Mouse (Mus musculus) embryo, embryonic 11.5 days (tissue): ENCODE data around the gene Tbc1d8b.
A peak's percentile ranks its signal among the peaks of the same experiment; 100 is the strongest.
"Not testable (repeated sequence)": the region's sequence is repeated elsewhere in the genome, so short reads cannot be mapped to it uniquely, and the experiment has no call there.

Experiments
- DNase-seq: peaks from one replicate; pipeline ENCODE4 v3.0.0-alpha.2; 2012; ENCODE audit warnings: low read depth, low spot score

Gene Tbc1d8b

DNA sequence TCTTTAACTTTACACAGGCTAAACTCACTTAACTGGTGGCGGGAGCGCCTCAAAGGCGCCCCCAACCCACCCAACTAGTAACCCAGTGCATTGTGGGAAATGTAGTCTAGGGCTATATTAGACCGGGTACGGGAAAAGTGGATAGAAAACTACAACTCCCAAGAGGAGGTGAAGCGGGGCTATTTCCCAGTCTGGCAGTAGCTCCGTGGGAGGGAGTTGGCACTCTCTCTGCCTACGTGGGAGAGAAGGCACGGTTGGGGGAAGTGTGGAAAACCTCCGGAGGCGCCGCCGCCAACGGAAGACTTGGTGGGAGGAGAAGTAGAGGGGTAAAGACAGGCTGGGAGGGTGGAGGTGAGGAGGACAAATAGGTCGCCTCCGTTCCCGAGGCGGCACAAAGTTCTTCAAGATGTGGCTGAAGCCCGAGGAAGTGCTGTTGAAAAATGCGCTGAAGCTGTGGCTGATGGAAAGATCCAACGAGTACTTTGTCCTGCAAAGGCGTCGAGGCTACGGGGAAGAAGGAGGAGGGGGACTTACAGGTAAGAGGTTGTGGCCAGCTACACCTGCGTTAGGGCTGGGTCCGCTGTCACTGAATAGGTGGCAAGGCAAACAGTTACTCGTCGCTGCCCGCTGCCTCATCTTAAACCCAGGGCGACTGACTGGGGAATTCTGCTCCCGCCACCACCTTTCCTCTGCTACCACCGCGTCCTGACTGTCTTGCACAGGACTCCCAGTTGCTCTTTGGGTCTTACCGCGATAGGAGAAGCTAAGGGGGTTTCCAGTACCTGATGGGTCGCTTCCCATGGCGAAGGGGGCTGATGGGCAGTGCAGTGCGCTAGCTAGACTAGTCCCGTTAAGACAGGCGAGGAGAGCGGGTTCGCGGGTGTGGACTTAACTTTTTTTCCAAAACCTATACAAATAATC, at the start of gene Tbc1d8b:
Gene Tbc1d8b, plus strand, starts transcription at position 222 of the 921 bp plus-strand sequence.
- peak; percentile 69 for DNase-seq

DNA sequence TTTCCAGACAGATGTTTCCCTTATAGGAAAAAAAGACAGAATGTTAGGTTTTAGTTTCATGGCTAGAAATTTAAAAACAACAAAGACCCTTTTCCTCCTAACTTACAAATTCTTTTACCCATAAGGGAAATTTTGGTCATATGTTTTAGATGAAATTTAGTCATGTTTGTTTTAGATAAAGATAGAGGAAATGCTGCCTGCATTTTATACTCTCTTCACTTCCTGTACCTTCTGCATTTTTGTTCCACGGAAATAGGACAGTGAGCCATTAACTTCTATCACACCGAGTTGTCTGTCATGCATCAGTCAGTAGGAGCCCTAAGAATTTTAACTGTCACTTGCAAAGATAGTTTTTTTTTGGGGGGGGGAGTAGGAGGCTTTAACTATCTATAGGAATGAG, 45.1 kb upstream of the Tbc1d8b start:
- no peak for DNase-seq

DNA sequence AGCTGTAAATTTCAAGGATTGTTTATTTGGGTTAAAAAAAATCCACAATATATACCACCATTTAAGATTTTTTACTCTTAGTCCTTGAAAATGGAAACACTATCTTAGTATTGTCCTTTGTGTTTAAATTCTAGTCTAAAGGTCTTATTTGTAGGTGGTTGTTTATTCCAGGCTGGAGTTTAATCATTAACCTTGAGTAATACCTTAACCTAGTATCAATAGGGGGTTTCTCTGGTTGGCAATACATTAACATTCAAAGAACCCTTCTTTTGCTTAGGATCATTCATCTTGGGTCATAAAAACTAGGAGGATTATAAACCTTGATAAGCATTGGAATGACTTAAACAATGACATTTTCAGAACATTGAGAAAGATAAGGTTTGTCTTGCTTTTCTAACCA, 44.4 kb upstream of the Tbc1d8b start:
- DNase-seq = no peak

DNA sequence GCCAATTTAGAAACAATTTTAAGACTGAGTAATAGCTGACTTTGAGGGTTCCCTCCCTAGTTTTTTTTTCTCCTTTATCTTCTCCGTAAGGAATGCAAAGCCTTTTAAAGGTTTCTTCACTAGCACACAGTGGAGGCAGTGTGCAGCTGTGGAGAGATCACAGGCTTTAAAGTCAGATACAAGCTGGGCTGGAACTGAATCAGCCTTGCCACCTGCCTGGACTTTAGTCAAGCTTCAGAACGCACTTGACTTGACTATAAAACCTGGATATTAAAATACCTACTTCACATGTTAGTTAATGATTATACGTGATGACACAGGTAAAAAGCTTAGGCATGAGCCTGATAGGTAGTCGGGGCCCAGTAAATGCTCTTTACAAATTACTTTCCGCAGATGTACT, 32.6 kb upstream of the Tbc1d8b start:
- DNase-seq = no peak

DNA sequence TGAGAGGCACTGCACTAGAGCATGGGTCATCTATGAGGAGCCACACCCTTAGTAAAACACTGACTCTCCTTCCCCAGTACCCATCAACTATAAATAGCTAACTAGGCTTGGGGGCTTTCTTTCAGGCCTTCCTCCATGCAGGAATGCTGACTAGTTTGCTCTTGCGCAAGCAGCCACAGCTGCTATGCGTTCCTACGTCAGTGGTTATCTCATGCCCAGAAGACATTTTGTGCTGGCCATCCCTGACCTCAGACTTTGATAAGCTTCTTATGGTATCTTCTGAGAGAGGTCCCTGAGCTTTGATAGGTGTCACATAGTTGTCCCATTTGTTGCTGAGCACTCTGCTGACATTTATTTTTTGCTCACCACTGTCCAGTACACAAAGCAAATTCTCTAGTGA, 31.5 kb upstream of the Tbc1d8b start:
- no peak for DNase-seq

DNA sequence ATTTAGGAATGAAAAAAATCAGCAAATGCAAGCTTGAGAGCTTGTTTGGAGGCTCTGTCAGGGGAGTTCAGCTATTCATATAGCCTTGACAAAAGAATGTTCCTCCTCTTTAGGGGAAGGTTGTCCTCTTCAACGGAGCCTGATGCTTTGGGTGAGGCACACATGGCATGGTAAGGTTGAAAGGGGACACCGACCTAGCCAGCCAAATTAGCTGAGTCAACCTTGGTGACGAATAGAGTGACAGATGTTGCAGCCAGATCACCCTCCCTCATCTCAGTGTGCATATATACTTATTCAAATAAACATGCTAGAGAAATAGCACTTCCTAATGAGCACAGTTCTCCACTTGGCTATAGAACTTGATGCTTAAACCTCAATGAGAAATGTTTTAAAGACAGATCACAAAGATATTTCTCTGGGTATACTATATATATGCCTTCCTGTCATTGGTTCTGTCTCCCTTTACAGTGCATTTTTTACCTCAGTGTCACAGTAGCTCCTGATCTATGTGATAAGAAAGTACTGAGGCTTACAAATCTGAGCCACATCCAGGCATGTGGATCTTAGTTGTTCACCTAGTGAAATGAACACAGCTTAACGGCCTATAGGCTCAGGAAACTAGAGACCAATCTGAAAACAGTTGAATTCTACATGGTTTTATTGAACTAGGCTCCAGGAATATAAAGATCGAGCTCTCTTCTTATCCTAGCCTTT, 30.3 kb upstream of the Tbc1d8b start:
- DNase-seq = no peak

DNA sequence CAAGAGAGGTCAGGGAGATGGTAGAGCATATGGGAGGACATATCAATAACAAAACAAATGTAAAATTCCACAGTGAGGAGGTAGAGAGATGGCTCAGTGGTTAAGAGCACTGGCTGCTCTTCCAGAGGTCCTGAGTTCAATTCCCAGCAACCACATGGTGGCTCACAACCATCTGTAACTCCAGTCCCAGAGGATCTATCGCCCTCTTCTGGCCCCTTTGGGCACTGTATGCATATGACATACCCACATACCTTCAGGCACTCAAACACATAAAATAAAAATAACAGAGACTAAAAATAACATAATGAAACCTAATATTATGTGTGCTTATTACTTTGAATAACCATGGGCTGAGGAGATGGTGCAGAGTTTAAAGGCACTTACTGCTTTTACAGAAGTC, 22.7 kb upstream of the Tbc1d8b start:
- DNase-seq = no peak

DNA sequence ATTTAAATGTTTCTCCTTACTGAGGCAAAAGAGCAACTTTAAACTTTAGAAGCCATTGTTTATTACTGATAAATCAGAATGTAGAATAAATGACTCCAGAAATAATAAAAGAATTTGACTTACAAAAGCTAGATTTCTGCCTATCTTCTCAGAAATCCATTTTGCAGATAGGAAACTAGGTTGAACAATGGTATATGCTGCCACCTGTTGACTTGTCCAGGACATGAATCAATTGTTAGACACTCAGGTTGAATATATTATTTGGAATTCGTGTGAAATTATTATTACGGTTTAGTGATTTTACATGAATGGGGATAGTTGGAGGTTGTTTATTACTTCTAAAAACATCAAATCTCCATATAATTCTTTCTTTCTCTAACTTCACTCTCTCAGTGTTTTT, 19.0 kb upstream of the Tbc1d8b start:
- DNase-seq = no peak

DNA sequence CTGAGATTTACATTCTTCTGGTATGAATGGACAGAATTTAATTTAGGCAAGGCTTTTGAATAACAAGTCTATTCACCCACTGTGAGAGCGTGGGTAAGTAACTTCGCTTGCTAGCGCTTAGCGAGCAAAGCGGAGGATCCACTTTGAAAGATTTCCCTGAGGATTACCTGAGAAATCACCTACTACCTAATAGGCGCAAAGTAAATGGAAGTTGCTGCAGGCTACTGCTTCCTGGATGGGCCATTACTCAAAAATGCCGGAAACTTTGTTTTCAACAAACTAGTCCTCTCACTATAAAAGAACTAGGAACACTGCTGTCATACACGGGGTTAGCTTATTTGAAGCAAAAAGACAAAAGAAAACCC, 404 bp upstream of the Tbc1d8b start:
- DNase-seq = peak; percentile 1

DNA sequence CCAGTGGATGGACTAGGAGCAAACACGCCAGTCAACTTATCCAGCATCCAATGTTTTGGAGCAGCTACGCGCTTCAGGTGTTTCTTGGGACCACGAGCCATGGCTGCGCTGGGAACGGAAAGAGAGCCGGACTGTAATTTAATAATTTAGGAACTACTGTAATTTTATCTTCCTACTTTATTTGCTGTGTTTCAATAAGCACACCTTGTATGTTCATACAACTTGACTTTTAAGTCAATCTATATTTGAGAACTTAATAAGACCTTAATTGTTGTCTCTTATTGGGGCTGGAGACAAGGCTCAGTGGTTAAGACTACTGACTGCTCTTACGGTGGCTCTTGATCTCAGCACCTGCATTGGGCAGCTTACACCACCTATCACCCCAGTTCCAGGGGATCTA, 29.6 kb downstream of the Tbc1d8b start, which contains the start of gene Gm15013:
Gene Gm15013, minus strand, starts transcription at position 101 of the 400 bp plus-strand sequence.
- DNase-seq = no peak

DNA sequence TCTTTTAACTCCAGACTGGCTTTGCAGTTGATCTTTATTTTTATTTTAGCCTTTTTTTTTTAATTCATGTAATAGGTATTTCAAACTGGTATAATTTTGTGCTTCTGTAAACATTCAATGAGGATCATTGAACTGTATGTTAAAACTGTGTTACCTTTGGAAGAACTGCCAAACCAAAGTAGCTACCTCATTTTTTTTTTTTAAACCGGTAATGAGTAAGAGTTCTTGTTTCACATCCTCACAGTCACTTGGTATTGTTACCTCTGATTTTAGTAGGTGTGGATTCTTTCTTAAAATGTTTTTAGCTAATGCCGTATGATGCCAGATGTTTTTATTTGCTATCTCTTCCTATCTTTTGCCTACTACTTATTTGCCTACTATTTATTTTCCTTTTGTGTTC, 37.6 kb downstream of the Tbc1d8b start:
- no peak for DNase-seq

DNA sequence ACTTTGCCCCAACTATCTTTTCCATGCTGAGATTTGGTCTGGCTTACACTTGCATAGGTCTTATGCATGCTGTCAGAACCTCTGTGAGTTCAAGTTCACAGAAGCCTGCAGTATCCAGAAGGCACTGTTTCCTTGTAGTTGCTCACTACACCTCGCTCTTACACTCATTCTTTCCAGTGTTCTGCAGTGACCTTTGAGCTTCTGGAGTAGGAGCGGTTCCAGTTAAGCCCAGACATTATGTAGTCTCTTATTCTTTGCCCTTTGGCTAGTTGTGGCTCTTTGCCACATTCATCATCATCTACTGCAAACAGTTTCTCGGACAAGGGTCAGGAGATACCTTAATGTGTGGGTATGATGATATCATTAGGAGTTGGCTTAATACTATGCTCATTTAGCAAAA, 45.7 kb downstream of the Tbc1d8b start:
- DNase-seq = no peak

DNA sequence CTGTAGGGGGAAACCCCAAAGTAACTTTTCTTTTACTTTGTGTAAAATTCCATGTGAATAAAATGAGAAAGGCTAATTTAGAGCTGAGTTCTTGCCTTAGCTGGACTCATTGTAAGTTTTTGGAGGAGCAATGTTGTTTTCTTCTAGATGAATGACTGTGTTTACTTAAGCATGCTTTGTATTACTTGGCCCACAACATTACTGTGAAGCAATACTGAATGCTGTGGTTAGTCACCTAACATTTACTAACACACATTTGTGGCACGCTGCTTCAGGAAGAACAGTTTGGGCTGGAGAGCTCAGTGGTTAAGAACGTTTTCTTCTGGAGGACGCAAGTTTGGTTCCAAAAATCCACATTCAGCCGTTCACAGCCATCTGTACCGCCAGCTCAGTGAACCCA, 52.3 kb downstream of the Tbc1d8b start:
- DNase-seq = no peak

DNA sequence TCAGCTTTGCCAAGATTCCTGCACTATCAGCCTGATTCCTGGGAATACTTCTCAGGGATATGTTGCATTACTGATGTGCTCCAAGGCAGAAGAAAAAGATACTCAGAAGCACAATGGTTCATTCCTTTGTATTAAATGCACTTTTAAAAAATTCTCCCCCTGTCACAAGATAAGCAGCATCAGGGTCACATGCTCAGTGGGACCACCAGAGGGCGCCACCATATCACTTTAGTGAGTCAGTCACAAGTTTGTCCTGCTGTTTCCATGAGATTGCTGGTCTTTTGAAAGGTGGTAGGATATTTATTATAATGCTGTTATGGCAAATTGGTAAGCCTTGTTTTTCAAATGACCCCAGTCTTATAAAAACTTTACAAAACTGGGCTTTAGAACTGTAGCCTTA, 67.1 kb downstream of the Tbc1d8b start:
- DNase-seq = peak; percentile 13

DNA sequence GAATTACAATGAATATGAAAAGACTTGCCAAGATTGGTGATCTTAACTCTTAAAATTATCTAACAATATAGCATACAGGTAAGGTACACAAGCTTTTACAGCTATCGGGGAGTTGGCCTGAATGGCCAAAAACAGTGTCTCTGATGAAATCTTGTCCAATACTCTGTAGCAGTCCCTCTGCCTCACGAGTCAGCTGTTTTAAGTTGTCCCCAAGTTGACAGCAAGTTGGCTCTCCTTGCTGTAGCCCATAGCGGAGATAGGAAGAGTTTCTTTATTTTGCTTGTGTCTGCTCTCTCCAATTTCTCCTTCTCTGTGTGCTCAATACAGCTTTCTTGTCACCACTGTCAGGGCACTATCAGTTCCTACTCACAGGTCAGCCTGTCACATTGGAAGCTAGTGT, 73.8 kb downstream of the Tbc1d8b start:
- not testable (repeated sequence) for DNase-seq

DNA sequence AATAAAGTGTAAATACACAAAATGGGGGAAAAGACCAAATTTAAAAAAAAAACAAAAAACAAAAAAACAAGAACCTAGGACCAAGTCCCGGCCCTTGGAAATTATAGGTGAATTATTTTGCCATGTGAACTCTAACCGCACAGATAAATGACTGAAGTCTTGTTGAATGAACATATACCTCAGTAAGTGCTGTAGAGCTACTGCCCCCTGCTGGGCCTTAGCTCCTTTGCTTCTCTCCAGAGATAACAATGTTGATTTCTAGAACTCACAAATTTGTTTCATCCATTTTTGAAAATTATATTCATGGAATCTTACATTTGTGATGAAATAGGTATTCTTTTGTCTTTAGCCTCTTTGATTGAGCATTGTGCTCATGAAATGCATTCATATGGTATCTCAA, 77.8 kb downstream of the Tbc1d8b start:
- no peak for DNase-seq

DNA sequence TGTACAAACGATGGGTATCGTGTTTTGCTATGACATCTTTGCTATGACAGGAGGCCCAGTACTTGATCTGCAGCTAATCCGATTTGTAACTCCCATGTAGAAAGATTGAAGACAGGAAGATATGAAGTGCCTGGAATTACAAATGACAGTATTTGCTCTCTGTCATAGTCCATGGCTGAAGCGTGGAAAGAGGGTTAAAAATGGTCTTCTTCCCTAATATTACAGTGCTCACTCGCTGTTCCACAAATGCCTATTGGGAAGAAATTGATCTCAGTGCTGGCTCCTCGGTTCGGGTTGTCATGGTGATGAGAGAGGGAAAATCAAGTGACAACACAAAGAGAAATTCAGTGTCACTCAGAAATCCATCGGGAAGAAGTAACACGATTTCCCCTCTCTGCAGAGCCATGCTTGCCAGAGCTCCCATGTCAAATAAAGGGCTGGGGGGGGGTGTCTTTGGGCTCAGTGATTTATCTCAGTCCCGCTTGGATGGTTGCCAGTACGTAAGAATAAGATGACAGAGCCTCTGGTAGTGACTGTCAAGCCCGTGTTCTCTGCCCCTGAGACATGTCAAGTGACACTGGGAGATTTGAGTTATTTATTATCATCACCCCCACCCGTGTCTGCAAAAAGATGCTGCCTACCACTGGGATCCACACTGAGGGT, 85.3 kb downstream of the Tbc1d8b start:
- no peak for DNase-seq

DNA sequence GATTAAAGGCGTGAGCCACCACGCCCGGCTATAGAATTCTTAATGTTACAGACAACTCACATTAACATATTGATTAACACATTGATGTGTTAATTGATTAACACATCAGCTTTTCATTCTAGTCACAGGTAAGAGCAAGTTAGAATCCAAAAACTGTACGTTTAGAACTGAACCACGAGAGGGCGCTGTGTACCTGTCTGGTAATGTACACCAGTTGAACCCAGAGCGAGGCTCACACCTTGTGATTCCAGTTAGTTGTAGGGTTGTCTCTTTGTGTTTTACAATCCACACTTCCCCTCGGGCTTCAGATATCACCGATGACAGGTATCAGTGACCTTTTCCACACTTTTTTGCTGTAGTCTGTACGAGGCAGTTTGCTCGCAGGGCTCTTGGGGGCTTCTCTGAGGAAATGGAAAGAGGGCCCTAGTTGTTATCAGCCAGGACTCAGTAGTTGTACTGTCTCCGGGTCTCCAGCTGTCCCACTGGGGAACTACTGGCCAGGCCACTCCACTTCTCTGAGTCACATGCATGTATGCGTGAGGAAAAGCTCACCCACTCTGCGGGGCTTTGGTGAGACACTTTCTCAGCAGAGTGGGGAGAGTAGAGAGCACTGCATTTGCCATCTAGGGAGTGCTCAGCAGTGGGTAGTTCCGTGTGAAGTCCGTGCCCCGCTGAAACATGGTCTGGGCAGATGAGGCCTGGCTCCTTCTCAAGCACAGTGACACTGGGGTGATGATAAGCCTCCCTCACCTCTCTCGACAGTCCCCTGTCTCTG, 89.7 kb downstream of the Tbc1d8b start:
- no peak for DNase-seq

DNA sequence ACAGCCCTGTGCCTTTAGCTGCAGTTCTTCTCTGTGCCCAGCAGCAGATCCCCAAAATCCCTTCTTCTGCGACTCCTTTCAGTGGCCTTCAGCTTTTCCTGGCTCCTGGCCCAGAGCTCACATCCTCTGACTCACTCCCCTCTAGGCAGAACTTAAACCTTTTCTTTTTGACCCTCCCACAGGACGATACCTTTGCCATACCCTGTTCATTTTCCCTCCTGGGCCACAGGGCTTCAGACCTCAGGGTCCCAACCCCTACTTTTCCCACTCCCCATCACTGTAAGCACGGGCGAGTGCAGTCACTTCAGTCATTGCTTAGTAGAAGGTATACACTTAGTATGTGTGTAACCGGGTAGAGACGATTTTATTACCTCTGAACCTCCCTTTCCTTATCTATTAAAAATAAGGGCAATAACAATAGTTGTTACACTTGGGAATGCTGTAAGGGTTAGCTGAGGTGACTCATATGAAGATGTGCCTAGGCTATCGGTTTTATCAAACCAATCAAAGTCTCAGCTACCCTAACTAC, 90.4 kb downstream of the Tbc1d8b start:
- DNase-seq = no peak

DNA sequence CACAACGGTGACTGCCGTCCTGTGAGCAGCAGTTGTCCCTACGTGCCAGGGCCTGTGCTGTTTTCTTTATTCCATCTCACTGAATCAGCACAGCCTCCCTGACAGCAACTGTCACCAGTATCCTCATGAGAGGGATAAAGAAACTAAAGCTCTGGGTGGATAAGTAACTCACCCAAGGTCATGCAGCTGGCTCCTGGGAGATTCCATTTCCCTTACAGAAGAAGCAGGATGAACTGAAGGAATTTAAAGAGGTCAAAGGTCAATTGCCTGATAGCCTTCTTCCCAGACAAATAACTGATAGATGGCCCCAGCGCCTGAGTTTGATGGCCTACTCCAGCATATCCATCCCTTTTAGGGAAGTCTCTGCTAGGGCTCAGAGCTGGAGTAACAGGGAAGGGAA, 92.6 kb downstream of the Tbc1d8b start:
- no peak for DNase-seq

DNA sequence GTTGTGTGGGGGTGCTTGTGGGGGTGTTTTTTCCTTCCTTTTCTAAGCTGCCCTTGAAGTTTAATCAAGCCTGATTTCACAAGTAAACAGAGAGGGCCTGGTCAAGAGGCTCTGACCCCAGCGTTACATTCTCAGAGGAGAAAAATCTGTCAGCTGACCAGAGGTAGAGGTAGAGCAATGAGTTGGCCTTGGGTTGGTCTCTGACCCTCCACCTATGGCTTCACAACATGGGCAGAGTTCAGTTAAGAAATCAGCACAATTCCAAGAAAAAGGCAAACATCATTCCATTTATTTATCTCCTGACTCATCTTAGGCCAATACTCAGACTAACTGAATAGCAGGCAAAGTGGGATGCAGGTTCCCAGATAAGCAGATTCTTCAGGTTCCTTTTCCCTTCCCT, 94.1 kb downstream of the Tbc1d8b start:
- no peak for DNase-seq
